Mouse (Mus musculus): ENCODE measurements around the gene Nrg4. TPM values are rescaled to one million over a fixed set of nuclear protein-coding genes. Genes with fewer than 3 reads are reported as not detected.

Nrg4 gene
- polyA plus RNA-seq, 1 experiment from 2014 or later: 0.93 TPM

DNA sequence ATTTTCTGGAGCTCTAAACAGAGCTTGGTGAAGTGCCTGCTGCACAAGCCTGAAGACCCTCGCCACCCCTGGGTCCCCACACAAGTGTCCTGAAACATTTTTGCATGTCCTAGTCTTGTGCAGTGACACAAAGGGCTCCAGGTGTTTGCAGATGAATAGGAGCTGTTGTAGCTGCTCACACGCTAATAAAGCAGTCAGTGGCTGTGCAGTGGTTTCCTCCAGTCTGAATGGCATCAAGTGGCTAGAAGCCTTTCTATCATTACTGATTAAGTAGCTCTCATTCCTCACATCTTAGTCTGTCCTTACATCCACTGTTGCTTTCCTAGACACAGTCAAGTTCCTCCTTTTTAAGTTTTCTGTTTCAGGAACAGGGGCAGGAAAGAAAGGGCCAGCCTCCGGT is 111.0 kb downstream of the Nrg4 start:
- Histone ChIP-seq H3K4me2 (ENCODE audit: low read depth, low read length) (no peak overlapping the region), H3K9me3 (ENCODE audit: control insufficient read depth, low read length) (no peaks in the 10 kb centered on the region), H3K4me1 (replicated peaks; ENCODE audit: control insufficient read depth, insufficient read depth, low read length) (no peaks in the 10 kb centered on the region), H3K27me3 (ENCODE audit: control insufficient read depth, insufficient read depth, low read depth, low read length) (no peaks in the 10 kb centered on the region), H3K27ac (ENCODE audit: low read length) (no peak overlapping the region), H3K36me3 (ENCODE audit: control insufficient read depth, insufficient read depth, low read length) (peaks cover 40% of the 10 kb centered on the region), H3K9ac (ENCODE audit: low read length) (no peak overlapping the region), H3K4me3 (ENCODE audit: low read length) (no peak overlapping the region)
- ATAC-seq (ENCODE audit: low read depth): no peak
- 89% methylated on average over 3 of the region's 3 CpGs for WGBS

DNA sequence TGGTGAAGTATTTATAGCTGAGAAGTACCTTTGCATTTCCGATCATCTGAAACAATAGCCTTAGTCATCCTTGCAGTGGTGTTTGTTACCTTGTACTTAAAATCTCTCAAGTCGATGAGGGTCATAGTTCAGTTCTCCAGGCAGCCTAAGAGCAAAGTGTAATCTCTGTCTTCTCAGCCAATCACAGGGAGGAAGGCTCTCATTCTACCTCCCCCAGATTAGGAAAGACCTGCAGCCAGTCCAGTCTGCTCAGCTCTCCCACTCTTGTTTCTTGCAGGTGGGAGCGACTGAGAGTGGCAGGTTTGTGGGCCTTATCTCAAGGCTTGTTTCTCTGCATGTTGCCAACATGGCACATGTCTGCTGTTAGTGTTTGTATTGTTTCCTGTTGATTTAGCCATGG is 111.6 kb downstream of the Nrg4 start:
- Histone ChIP-seq H3K4me1 (replicated peaks; ENCODE audit: control insufficient read depth, insufficient read depth, low read length) (peaks cover under 1% of the 10 kb centered on the region), H3K9me3 (ENCODE audit: control insufficient read depth, low read length) (no peaks in the 10 kb centered on the region), H3K4me2 (ENCODE audit: low read depth, low read length) (no peak overlapping the region), H3K36me3 (ENCODE audit: control insufficient read depth, insufficient read depth, low read length) (peaks cover 40% of the 10 kb centered on the region), H3K4me3 (ENCODE audit: low read length) (no peak overlapping the region), H3K27me3 (ENCODE audit: control insufficient read depth, insufficient read depth, low read depth, low read length) (no peaks in the 10 kb centered on the region), H3K27ac (ENCODE audit: low read length) (no peak overlapping the region), H3K9ac (ENCODE audit: low read length) (no peak overlapping the region)
- ATAC-seq (ENCODE audit: low read depth): no peak
- 67% methylated on average over 3 of the region's 3 CpGs for WGBS

DNA sequence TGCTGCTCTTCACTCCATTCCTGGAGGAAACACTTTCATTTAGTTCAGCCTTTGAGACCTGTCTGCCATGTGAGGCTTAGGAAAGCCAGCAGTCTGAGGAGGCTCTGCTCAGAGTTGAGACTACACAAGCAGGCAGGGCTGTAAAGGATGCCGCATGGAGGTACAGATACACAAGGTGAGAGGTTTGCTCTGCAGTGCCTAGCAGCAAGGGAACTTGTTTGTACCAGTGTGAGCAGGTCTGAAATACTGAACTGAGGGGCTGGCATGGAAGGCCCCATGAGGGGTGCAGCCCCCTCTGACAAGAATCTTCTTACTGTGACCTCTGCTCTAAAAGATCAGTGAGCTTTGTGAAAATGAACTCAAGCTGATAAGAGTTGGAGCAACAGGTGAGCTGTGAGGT is 113.2 kb downstream of the Nrg4 start:
- Histone ChIP-seq H3K9ac (ENCODE audit: low read length) (no peak overlapping the region), H3K9me3 (ENCODE audit: control insufficient read depth, low read length) (no peaks in the 10 kb centered on the region), H3K27ac (ENCODE audit: low read length) (no peak overlapping the region), H3K27me3 (ENCODE audit: control insufficient read depth, insufficient read depth, low read depth, low read length) (no peaks in the 10 kb centered on the region), H3K4me3 (ENCODE audit: low read length) (no peak overlapping the region), H3K4me2 (ENCODE audit: low read depth, low read length) (no peak overlapping the region), H3K4me1 (replicated peaks; ENCODE audit: control insufficient read depth, insufficient read depth, low read length) (peaks cover 11% of the 10 kb centered on the region), H3K36me3 (ENCODE audit: control insufficient read depth, insufficient read depth, low read length) (peaks cover 31% of the 10 kb centered on the region)
- 100% methylated on average over 1 of the region's 1 CpGs for WGBS
- no peak for ATAC-seq (ENCODE audit: low read depth)

DNA sequence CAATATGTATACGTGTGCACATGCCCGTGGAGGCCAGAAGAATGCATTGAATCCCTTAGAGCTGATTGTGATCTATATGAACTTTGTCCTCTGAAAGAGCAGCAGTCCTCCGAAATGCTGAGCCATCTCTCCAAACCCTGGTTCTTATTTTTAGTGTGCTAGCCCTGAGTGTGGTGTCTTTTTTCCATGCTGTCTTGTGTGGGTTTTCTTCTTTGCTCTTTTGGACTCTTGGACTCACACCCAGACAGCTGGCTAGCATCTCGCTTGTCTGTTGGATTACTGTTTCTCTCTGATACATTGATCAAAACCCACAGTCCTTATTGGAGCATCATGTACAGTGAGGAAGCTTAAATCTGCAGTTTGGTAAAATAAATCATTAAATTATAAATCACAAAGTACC is 115.0 kb downstream of the Nrg4 start:
- no peak overlapping the region for H3K4me3 ChIP-seq (ENCODE audit: low read length)
- H3K27me3 ChIP-seq (ENCODE audit: control insufficient read depth, insufficient read depth, low read depth, low read length): no peaks in the 10 kb centered on the region
- H3K36me3 ChIP-seq (ENCODE audit: control insufficient read depth, insufficient read depth, low read length): peaks cover 17% of the 10 kb centered on the region; the same call in 1 of the 2 replicates
- no peak for ATAC-seq (ENCODE audit: low read depth)
- peaks cover 16% of the 10 kb centered on the region for H3K4me1 ChIP-seq (replicated peaks; ENCODE audit: control insufficient read depth, insufficient read depth, low read length)
- no peak overlapping the region for H3K4me2 ChIP-seq (ENCODE audit: low read depth, low read length)
- H3K27ac ChIP-seq (ENCODE audit: low read length): no peak overlapping the region
- 66% methylated on average over 4 of the region's 4 CpGs for WGBS
- no peak overlapping the region for H3K9ac ChIP-seq (ENCODE audit: low read length)
- H3K9me3 ChIP-seq (ENCODE audit: control insufficient read depth, low read length): no peaks in the 10 kb centered on the region

DNA sequence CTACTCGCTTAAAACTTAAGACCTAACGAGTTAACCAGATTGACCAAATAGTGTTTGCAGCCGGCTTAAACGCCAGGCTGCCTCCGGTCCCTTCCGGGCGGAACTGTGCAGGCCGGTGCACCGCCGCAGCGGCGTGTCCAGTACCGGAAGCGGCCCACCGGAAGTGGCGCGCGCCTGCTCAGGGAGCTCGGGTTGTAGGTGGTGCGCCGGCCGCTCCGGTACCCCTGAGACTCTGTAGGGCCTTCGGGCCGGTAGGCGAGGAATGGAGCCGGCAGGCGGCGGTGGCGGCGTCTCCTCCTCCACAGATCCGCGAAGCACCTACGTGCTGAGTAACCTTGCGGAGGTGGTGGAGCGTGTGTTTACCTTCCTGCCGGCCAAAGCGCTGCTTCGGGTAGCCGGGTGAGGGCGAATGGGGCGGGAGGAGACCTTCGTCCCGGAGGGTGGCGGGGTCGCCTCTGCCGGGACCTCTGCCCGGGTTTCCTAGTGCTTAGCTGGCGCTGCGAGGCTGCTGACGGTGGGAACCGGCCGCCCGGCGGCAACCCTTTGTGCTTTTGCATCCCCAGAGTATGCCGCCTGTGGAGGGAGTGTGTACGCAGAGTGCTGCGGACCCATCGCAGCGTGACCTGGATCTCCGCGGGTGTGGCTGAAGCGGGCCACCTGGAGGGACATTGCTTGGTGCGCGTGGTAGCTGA is 117.7 kb downstream of the Nrg4 start, which contains the start of gene Fbxo22:
Fbxo22 (plus strand) TSS at position 136 of the 692 bp plus-strand sequence.
- WGBS: under 1% methylated on average over 61 of the region's 65 CpGs
- Histone ChIP-seq H3K4me1 (replicated peaks; ENCODE audit: control insufficient read depth, insufficient read depth, low read length) (peaks cover 16% of the 10 kb centered on the region), H3K9me3 (ENCODE audit: control insufficient read depth, low read length) (no peaks in the 10 kb centered on the region), H3K36me3 (ENCODE audit: control insufficient read depth, insufficient read depth, low read length) (peaks cover 4% of the 10 kb centered on the region; the same call in 1 of the 2 replicates), H3K27me3 (ENCODE audit: control insufficient read depth, insufficient read depth, low read depth, low read length) (no peaks in the 10 kb centered on the region), H3K4me3 (ENCODE audit: low read length) (peak within 1 kb of the TSS; percentile 76), H3K4me2 (ENCODE audit: low read depth, low read length) (peak within 1 kb of the TSS; percentile 85), H3K27ac (ENCODE audit: low read length) (peak within 1 kb of the TSS; percentile 85), H3K9ac (ENCODE audit: low read length) (peak within 1 kb of the TSS; percentile 87)
- ATAC-seq (ENCODE audit: low read depth): peak; percentile 99

DNA sequence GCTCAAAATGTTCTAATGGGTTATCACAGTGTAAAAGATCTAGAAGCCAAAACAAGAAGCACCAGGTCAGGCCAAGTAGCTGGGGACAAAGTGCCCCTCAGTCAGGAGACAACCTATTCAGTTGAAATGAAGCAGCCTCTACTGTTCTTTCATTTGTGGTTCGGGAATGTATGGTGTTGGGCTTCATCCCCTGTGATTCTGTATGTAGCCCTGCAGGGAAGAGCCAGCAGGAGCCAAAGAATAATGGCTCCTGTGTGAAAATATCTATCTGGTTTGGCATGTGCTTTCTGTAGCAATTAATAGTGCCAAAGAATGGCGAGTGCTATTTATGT is 118.2 kb downstream of the Nrg4 start:
- Histone ChIP-seq H3K9ac (ENCODE audit: low read length) (peak overlapping the region; percentile 87), H3K4me1 (replicated peaks; ENCODE audit: control insufficient read depth, insufficient read depth, low read length) (peaks cover 16% of the 10 kb centered on the region), H3K27ac (ENCODE audit: low read length) (peak overlapping the region; percentile 85), H3K9me3 (ENCODE audit: control insufficient read depth, low read length) (no peaks in the 10 kb centered on the region), H3K4me2 (ENCODE audit: low read depth, low read length) (peak overlapping the region; percentile 85), H3K4me3 (ENCODE audit: low read length) (peak overlapping the region; percentile 76), H3K36me3 (ENCODE audit: control insufficient read depth, insufficient read depth, low read length) (peaks cover 3% of the 10 kb centered on the region; the same call in 1 of the 2 replicates), H3K27me3 (ENCODE audit: control insufficient read depth, insufficient read depth, low read depth, low read length) (no peaks in the 10 kb centered on the region)
- 0% methylated on average over 2 of the region's 2 CpGs for WGBS
- no peak for ATAC-seq (ENCODE audit: low read depth)

DNA sequence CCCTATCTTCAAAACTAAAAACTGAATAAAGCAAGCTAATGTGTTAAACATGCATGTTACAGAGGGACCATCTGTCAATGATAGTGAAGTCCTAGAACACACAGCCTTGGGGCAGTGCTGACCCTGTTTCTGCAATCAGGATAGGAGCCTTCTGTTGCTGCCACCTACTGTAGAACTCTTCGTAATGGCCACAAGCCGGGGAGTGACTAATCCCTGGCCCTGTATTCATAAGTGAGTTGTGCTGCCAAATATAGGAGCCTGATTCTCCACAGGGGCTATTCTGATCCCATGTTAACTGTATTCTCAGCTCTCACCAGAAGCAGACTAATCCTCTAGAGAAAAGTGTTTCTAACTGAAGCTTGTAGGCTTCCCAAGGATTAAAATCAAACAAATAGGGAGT is 127.3 kb downstream of the Nrg4 start:
- Histone ChIP-seq H3K4me2 (ENCODE audit: low read depth, low read length) (no peak overlapping the region), H3K27ac (ENCODE audit: low read length) (no peak overlapping the region), H3K9me3 (ENCODE audit: control insufficient read depth, low read length) (no peaks in the 10 kb centered on the region), H3K36me3 (ENCODE audit: control insufficient read depth, insufficient read depth, low read length) (peaks cover 5% of the 10 kb centered on the region; the same call in 1 of the 2 replicates), H3K4me3 (ENCODE audit: low read length) (no peak overlapping the region), H3K9ac (ENCODE audit: low read length) (no peak overlapping the region), H3K27me3 (ENCODE audit: control insufficient read depth, insufficient read depth, low read depth, low read length) (no peaks in the 10 kb centered on the region), H3K4me1 (replicated peaks; ENCODE audit: control insufficient read depth, insufficient read depth, low read length) (no peaks in the 10 kb centered on the region)
- no peak for ATAC-seq (ENCODE audit: low read depth)
- WGBS: 82% methylated on average over 2 of the region's 2 CpGs

DNA sequence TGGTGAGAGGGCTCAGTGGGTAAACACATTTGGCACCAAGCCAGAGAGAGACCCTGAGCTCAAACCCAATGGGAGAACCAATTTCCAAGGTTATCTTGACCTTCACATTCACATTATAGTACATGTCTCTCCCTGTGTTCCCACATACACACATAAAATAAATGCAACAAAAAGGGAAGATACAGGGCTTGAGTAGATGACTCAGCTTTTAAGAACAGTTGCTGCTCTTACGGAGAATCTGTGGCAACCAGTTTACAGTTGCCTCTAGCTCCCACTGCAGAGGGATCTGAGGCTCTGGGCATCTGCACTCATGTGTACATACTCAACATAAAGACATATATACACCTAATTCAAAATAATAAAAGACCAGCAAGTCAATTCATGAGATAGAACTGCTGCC is 128.4 kb downstream of the Nrg4 start:
- H3K4me3 ChIP-seq (ENCODE audit: low read length): no peak overlapping the region
- ATAC-seq (ENCODE audit: low read depth): no peak
- 100% methylated on average over 1 of the region's 1 CpGs for WGBS

DNA sequence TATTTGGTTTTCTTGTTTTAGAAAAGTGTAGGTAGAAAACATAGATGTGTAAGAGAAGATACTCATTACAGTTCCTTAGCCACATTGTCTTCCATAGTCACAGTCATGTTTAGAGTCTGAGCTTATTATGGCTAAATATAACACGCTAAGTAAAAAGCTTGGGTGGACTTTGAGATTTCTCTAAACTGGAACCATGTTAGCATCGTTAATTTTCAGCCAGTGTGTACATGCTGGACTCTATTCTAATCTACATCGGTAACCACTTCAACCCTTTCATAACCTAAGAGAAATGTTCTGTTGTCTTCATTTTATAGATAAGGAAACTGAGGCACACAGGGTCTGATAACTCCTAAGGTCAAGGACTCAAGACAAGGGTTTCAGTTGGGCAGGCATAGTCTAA is 130.8 kb downstream of the Nrg4 start:
- peaks cover 8% of the 10 kb centered on the region; the same call in 1 of the 2 replicates for H3K36me3 ChIP-seq (ENCODE audit: control insufficient read depth, insufficient read depth, low read length)
- no peak overlapping the region for H3K27ac ChIP-seq (ENCODE audit: low read length)
- H3K27me3 ChIP-seq (ENCODE audit: control insufficient read depth, insufficient read depth, low read depth, low read length): no peaks in the 10 kb centered on the region
- H3K4me1 ChIP-seq (replicated peaks; ENCODE audit: control insufficient read depth, insufficient read depth, low read length): no peaks in the 10 kb centered on the region
- no peak overlapping the region for H3K4me2 ChIP-seq (ENCODE audit: low read depth, low read length)
- no peak for ATAC-seq (ENCODE audit: low read depth)
- H3K9ac ChIP-seq (ENCODE audit: low read length): no peak overlapping the region
- H3K9me3 ChIP-seq (ENCODE audit: control insufficient read depth, low read length): no peaks in the 10 kb centered on the region
- 90% methylated on average over 3 of the region's 3 CpGs for WGBS
- H3K4me3 ChIP-seq (ENCODE audit: low read length): no peak overlapping the region

More for the DNA sequence above, 128.4 kb downstream of the Nrg4 start:
- Histone ChIP-seq H3K9me3 (ENCODE audit: control insufficient read depth, low read length) (no peaks in the 10 kb centered on the region), H3K27me3 (ENCODE audit: control insufficient read depth, insufficient read depth, low read depth, low read length) (no peaks in the 10 kb centered on the region), H3K36me3 (ENCODE audit: control insufficient read depth, insufficient read depth, low read length) (peaks cover 4% of the 10 kb centered on the region; the same call in 1 of the 2 replicates), H3K4me1 (replicated peaks; ENCODE audit: control insufficient read depth, insufficient read depth, low read length) (no peaks in the 10 kb centered on the region), H3K27ac (ENCODE audit: low read length) (no peak overlapping the region), H3K4me2 (ENCODE audit: low read depth, low read length) (no peak overlapping the region), H3K9ac (ENCODE audit: low read length) (no peak overlapping the region)
